Mouse (Mus musculus): ENCODE measurements around the gene Tpgs1.
A peak's percentile ranks its signal among the peaks of the same experiment; 100 is the strongest.

Gene Tpgs1

DNA sequence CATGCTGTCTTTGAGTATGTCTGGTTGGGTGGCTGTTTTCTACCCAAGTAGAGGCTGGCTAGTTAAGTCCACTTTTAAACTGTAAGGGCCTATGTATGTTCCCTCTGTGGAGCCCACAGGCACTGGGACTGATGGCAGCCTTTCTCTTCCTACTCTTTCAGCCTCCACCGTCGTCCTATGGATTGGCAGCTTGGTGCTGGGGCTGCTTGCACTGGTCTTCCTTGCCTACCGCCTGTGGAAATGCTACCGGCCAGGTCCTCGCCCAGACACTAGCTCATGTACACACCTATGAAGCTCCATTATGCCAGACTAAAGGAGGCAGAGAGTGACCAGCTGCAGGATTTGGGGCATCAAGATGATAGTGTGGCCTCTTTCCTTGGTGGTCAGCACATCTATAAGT is 1.1 kb upstream of the Tpgs1 start:
- peak in 1 of 2 experiments; percentile 44 for DNase-seq (ENCODE audit: low spot score in 2 of 2)

DNA sequence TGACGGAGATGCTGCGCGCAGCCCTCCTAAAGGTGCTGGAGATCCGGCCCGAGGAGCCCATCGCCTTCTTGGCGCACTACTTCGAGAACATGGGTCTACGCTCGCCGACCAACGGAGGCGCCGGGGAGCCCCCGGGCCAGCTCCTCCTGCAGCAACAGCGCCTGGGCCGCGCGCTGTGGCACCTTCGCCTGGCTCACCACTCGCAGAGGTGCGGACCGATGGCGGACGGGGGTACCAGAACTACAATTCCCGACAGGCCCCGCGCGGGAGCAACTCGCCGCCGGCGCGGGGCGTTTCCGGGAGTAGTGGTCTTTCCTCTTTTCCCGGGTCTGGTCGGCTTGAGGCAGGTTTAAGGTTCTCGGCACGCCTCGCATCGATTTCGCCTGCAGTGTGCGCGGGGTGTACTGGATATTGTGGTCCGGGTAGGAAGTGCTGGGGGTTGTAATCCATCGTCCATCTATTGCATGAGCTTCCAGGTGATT is 448 bp downstream of the Tpgs1 start:
- peak; percentile 91 to 92 for DNase-seq (ENCODE audit: low spot score in 2 of 2)

DNA sequence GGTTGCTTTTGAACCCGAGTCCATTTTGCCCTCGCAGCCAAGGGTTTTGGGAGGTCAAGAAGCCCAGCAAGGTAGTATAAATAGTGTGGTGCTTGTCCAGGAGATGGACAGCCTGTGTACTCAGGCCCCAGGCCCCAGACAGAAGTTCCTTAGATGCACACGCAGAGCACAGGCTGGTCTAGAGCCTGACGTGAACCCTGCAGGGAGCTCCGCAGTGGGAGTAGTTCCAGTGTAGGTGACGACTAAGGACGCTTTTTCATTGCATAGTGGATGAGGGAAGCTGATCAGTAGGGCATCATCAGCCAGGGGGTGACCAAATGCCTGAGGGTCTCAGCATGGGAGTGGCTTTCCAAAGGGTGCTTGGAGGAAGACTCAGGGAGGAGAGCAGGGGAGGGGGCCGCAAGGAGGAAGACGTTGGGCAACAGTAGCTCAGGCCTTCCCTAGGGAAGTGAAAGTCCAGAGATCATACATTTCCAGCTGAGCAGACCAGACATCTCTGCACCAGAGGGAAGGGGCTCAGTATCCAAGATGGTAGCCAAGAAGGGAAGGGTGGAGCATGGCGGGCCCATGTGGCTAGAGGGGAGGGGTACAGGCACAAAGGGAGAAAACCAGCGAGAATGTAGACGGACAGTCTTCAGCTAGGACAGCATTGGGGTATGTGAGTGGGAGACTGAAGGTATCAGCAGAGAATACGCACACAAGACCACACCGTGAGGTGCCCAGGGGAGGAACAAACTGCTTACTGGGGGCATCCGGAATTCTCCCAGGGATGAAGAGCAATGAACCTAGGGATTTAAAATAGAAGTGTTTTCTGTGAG is 1.1 kb downstream of the Tpgs1 start:
- peak in 1 of 2 experiments; percentile 61 for DNase-seq (ENCODE audit: low spot score in 2 of 2)

DNA sequence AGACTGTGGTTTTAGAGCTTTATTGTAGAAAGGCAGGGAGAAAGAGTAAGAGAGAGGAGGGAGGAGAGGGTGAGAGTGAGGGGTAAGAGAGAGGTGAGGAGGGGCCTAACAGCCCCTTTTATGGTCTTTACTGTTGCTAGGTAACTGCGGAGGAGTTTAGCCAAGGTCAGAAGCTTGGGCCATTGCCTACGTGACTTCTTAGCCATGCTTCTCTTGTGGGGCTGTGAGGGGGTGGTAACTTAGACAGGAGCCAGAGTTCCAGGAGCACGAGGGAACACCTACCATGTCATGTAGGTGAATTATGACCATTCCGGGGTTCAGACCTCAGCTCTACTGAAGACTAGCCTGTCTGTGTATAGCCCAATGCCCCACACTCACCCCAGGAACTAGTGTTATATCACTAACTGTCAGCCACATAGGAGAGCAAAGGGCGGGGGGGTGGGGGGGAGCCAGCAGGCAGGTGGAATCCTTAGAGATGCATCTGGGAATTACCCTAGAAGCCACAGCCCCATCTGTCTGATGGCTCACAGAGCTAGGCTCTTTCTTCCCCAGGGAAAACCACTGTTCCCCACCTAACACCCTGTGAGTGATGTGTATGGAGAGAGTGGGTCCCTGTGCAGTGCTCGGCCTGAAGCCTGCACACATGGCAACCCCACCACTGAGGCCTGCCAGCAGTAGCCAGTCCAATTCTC is 2.4 kb downstream of the Tpgs1 start:
- DNase-seq (ENCODE audit: low spot score in 2 of 2): no peak

DNA sequence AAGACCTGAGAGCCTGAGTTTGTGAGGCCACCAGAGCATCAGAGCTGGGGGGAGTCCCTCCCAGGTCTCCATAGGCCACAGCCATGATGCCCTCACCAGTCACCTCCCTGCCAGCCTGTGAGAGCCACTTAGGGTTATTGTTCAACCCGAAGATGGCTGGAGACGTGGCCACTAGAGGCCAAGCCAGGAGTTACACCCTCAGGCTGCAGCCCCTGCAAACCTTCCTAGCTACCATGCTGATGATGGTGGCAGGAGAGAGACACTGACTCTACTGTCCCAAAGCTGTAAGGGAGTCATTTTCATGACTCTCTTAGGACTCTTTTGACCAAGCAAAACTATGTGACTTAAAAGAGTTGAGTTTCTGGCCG is 2.9 kb downstream of the Tpgs1 start:
- no peak for DNase-seq (ENCODE audit: low spot score in 2 of 2)

DNA sequence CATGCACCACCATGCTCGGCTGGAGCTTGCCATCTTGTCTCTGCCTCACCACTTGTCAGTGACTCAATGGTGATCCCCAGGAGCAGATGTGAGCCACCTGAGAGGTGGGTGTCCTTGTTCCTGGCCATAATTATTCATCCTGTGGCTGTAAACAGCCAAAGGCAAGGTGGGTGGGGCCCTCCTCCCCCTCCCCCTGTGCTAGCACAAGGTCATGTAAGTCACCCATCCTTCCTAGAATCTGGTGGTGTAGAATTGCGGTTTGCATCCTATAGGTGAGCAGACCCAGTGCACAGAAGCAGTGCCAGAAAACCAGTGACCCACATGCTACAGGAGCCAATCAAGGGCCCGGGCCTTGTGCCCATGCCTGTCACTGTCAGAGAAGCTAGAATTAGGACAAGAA is 3.9 kb downstream of the Tpgs1 start:
- peak in 1 of 2 experiments; percentile 36 for DNase-seq (ENCODE audit: low spot score in 2 of 2)

DNA sequence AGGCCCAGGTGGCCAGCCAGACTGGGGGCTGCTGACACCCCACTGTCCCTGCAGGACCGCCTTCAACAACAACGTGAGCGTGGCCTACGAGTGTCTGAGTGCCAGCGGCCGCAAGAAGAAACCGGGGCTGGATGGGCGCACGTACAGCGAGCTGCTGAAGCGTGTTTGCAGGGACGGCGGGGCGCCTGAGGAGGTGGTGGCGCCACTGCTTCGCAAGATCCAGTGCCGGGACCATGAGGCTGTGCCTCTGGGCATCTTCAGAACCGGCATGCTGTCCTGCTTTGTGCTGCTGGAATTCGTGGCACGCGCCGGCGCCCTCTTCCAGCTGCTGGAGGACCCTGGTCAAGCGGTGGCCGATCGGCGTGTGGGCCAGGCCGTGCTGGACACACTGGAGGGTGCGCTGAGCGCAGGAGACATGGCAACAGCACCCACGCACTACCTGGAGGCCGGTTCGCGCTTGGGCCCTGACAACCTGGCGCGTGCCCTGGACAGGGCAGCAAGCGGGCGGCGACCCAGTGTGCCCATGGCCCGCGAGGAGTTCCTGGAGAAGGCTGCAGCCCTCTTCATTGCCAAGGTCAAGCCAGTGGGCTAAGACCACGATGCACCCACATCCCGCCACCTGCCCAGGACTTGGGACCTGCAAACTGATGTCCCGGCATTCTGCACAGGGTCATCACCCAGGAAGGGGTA is 6.3 kb downstream of the Tpgs1 start:
- DNase-seq (ENCODE audit: low spot score in 2 of 2): no peak

DNA sequence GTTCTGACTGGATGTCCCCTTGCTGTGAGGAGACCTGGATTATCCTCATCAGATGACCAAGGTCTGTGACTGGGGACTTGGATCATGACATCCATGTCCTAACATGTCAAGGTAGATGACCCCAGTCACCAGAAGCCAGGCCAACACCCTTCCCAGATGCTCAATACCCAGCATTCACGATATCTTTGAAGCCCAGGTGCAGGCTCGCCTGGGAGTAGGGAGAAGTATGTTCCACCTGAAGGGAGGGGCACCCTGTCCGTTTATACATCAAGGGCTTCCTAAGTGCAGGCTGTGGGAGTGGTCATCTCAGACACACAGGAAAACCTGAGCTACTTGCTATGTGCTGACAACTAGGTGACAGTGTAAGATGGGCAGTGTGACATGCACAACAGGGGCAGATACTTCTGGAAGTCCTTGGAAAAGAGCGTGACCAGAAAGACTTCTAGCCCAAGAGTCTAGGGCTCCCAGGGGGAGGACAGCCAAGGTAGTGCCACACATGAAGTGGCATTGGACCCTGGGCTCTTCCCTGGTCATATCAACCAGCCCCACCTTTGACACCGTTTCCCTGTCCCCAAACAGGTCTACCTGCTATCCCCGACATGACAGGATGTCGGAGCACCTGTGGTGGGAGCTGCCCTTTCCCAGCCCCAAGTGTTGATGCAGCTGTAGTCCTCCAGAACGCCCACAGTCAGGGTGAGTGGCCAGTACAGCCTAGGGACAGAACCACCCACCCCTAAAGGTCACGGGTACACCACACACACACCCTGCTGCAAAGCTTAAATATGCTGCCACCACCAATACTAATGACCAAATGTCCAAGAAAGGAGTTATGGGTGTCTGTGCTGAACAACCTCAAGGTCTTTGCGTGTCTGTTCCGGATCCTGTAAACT is 11.7 kb downstream of the Tpgs1 start:
- DNase-seq (ENCODE audit: low spot score in 2 of 2): peak; percentile 48 to 74

DNA sequence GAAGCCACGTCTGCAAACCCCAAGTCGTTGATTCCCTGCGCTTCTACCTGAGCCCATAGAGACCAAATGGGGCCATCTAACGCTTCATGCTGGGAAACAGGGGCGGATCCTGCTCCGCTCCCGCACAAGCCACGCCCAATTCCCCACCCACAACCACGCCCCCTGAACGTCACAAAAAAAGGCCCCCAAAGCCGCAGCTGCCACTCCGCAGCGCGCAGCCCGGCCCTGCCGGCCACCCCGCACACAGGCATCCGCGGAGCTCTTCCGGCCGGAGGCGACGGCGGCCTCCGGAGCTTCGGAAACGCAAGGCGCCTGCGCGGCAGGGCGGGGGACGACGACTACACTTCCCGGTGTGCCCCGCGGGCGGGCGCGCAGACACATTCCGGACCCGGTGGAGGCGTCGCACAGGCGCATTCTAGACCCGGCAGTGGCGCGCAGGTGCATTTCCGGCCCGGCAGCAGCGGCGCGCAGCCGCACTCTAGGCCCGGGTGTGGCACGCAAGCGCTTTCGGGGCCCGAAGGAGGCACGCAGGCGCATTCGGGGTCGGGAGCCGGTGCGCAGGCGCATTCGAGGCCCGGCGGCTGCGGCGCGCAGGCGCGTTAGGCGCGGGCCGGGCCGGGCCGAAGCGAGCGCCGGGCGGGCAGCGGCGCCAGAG is 12.5 kb downstream of the Tpgs1 start, which contains the start of gene Cdc34:
Gene Cdc34 (plus strand): TSS at position 605 of the 655 bp plus-strand sequence.
- DNase-seq (ENCODE audit: low spot score in 2 of 2): peak; percentile 100

DNA sequence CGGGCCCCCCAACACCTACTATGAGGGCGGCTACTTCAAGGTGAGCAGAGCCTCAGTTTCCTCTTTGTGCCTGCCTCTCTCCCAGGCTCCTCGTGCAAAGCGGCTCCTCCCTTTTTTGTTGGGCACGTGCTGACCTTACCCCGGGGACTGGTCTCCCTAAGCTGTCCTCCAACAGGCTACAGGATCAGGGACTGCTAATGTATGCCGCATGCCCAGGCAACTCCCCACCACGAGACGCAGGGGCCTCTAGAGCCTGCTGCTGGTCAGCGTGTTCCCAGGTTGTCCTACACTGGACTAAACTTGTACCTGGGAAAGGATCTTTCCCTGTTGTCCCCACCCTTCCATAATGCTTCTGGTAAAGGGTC is 13.4 kb downstream of the Tpgs1 start:
- DNase-seq (ENCODE audit: low spot score in 2 of 2): peak in 1 of 2 experiments; percentile 51

DNA sequence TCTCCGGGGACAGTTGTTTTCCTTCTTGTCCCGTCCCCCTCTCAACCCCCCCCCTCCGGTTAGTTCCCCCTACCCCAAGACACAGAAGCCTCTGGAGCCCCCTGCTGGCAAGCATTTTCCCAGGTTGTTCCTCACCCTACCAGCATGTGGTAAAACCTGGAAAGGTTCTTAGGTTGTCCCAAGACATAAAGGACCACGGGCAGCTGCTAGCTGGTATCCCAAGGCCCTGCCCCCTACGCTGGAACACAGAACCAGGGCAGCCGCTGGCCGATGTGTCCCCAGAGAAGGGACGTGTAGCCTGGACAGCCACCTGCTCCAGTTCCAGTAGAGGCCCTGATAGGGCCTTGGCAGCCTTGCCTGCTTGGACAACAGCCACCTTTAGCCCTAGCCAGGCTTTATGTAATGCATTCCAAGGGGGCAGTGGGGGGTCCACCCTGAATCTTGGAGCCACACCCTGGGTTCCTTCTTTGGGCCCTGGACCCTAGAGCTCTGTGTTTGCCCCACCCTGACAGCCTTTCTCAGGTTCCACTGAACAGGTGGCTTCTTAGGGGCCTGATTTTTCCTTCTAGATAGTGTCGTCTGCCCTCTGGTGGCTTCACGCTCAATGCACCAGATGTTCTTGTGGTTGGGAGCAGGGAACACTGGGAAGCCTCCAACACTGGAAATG is 13.9 kb downstream of the Tpgs1 start:
- peak in 1 of 2 experiments; percentile 73 for DNase-seq (ENCODE audit: low spot score in 2 of 2)

DNA sequence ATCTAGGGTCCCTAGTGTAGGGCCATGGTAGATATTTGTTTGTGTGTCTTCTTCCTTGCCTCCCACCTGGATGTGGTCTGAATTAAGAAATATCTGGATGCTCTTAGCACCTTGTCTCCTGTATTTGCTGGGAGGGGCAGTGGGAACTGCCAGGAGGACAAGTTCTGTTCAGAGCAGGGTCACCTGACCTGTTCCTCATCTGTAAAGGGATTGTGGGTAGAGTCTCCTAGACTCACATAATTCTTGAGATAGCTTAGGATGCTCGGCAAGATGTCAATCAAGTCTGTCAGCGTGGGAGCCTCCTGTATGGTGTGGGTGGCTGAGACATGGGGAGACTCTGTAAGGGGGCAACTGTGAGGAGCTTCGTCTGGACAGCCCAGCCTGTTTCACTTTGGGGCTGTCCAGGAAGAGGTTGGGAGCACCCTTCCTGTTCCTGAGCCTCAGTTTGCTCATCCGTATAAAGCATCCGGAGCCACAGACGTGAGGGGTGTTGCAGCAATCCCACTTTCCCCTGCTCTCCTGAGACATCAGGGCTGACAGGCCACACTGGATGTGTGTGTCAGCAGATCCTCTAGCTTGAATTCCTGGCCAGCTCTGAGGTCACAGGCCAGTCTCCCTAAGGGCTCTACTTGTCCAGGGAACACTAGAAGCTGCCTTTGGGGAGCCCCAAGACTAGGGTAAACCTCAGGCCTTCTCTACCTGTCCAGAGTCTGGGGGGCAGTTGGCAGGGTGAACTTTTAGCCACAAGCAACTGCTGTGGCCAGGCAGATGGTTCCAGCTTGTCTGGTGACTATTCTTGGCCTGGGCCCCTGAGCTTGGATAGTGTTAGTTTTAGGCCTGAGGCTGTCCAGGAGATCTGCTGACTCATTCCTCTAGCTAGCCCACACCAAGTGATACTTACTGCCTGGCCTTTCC is 14.8 kb downstream of the Tpgs1 start:
- DNase-seq (ENCODE audit: low spot score in 2 of 2): no peak

DNA sequence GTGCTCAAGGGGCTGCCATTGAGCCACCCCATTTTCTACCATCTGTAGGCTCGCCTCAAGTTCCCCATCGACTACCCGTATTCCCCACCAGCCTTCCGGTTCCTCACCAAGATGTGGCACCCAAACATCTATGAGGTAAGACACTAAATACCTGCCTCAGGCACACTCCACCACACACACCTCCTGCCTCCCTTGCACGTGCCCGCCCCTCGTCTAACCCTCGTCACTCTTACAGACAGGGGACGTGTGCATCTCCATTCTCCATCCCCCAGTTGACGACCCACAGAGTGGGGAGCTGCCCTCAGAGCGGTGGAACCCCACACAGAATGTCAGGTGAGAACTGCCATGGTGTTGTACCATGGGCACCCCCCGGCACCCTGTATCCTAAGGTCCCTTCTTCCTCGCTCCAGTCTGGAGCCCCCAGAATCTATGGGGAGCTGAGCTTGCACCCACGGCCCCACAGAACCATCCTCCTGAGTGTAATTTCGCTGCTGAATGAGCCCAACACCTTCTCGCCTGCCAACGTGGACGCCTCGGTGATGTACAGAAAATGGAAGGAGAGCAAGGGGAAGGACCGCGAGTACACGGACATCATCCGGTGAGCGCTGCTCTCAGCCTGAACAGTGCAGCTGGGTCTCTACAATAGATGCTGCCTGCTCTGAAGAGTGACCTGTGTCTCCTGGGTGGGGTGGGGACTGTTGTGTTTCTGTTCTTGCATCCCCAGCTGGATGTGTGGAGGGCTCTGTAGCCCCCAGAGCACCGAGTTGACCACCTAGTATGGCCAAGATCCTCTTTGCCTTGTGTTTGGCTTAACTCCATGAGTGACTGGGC is 15.8 kb downstream of the Tpgs1 start:
- no peak for DNase-seq (ENCODE audit: low spot score in 2 of 2)

DNA sequence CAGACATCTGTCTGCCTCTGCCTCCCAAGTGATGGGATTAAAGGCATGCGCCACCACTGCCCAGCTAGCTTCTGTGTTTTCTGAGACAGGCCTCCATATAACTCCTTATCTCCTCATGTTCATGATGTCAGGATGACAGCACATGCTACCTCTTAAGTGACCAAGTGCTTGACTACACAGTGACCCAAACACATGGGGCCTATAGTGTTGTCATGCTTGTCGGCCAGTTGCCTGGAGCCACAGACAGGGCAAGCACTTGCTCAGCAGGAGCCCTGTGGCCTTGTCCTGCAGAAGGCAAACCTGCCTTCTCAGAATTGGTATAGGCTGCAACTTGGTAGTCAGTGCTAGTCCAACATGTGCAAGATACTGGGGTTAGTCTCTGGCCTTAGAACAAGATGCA is 17.1 kb downstream of the Tpgs1 start:
- DNase-seq (ENCODE audit: low spot score in 2 of 2): no peak

DNA sequence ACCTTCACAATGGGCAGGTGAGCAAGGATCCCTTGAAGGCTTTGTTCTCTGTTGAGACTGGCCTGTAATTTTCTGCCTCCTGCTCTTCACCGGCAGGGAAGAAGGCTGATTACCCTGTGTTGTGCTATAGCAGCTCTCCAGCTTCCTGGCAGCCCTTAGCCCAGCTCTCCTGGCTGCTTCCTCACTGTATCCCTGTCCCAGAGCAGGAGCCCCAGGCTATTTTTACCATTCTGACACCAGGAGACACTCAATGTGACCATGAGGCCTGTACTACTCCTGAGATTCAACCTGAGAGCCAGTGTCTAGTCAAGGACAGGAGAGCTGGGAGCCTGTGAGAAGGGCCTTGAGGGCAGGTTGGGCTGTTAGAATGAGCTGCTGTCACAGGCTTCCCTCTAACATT is 17.5 kb downstream of the Tpgs1 start:
- no peak for DNase-seq (ENCODE audit: low spot score in 2 of 2)

DNA sequence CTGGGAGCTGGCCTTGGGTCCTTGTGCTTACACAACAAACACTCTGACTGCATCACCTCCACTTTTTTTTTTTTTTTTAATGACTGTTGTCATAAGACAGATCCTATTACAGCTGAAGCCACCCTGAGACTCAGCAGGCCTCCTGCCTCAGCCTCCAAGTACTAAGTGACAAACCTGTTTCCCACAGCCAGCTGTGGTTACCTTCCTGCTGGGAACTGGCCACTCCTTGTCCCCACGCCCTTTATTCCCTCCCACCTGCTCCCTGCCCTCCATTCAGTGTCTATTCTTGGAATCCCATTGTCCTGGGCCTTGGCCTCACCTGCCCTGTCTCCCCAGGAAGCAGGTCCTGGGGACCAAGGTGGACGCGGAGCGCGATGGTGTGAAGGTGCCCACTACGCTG is 18.3 kb downstream of the Tpgs1 start:
- DNase-seq (ENCODE audit: low spot score in 2 of 2): no peak

DNA sequence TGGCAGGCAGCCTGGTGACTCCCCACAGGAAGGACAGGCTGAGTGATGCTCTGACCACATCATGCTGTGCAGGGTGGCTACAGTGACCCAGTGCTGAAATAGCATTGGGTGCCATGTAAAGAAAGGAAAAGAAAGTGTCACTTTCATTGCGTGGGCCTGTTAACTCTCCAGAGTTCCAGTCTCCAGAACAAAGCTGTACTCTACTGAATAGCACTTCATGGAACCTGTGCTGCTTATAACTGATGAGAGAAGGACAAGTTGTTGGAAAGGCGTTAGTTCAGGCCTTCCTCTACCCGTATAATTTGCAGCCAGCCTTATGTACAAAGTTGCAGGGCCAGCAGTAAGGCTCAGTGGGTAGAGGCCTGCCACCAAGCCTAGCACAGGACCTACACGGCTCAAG is 19.6 kb downstream of the Tpgs1 start, which contains the start of gene Gzmm:
Gene Gzmm (plus strand): TSS at position 301 of the 400 bp plus-strand sequence.
- DNase-seq (ENCODE audit: low spot score in 2 of 2): no peak

DNA sequence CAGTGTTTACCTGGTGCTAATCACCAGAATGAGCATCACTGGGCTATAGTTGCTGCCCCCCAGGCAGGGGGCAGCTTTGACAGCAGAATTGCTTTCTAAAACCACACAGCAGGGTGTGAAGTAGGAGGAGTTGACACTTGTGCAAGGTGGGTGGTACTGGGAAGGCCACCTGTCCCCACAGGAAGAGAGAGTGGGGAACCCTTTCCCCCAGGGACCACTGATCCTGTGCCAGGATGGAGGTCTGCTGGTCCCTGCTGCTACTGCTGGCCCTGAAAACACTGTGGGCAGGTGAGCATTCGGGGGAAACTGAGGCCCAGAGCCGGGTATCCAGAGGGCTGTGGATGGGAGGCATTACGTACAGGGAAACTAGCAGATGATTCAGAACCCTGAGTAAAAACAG is 20.0 kb downstream of the Tpgs1 start:
- no peak for DNase-seq (ENCODE audit: low spot score in 2 of 2)

All from right cerebral cortex, postnatal 10 days (tissue).